Mouse (Mus musculus) right cerebral cortex, adult 2 months (tissue): Measurements from ENCODE around the gene Maml2.
A peak's percentile ranks its signal among the peaks of the same experiment; 100 is the strongest.

Source experiments
- DNase-seq, 2 experiments: peaks; one replicate each; pipeline ENCODE4 v3.0.0; 2021 to 2022; ENCODE audit warnings: low spot score in 2 of 2

Maml2 gene

DNA sequence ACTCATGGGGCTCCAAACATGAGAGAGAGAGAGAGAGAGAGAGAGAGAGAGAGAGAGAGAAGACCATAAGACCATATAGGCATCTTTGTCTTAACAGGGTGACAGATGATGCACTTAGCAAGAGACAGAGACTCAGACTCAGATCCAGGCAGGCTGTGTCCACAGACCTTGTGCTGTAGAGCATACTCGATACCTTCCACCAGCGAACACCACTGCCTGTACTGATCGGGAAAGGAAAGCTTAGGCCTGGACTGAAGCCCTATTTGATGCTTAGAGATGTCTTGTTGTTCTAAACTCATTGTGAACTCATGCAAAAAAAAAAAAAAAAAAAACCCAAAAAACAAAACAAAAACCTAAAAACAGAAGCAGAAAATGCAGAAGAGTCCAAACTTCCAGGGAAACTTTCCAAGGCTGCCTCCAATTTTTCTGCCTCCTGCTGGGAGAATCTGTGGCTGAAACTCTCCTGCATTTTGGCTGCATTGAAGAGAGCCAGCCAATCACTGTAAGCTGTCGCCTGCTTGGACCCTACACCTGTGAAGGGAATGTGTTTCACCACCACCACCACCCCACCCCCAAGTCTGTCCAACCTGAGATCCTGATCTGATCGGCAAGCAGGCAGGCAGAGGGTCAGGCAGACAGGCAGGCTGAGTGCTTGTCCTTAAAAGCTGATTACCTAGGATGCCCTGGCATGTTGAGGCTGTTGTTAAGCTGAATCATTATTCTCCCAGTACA lies 268.6 kb downstream of the Maml2 start:
- DNase-seq, result no peak

DNA sequence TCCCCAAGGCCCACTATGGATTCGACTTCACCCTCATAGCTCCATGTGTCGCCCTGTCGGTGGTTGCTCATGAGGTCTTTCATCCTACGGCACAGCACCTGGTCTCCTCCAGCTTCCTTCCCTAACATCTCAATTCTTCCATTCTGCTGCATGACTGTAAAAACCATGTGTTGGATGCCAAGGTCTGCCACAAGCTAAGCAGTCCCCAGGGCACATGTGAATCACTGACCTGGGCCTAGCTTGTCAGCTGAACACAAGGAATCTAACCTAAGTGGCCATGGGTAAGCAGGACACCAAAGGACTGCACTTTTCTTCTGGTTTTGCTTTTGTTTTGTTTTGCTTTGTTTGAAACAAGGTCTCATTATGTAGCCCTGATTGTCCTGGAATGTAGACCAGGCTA lies 271.3 kb downstream of the Maml2 start:
- DNase-seq, result no peak

DNA sequence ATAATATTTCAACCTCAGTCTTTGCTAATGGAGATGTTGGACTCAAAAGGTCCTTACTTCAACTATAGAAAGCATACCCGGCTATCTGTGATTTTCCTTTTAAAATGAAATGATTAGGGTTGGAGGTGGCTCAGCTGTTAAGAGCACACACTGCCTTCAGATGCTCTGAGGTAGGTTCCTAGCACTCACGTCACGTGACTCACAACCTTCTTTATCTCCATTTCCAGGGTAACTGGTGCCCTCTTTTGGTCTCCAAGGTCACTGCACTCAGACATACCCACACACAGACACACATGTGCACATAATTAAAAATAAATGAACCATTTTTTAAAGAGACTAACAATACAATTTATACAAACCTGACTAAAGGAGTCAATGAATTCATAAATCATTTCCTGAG lies 275.1 kb downstream of the Maml2 start:
- no peak for DNase-seq

DNA sequence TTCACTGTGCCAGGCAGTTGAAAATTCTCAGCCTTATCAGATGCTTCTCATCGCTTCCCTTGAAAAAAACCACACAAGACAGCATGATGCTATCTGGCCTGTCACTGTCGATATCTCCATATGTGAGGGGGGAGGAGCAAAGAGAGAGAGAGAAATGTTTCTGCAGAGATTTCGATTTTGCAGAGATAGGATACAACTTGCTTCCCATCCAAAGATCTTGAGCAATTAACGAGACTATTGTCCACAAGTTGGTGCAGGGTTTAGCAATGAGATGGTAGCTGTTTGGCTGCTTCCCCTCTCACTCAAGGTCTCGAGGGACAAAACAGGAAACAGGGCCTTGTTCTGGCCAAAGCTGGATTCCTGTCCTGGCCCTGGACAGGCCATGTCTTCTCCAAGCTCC lies 276.3 kb downstream of the Maml2 start:
- no peak for DNase-seq

DNA sequence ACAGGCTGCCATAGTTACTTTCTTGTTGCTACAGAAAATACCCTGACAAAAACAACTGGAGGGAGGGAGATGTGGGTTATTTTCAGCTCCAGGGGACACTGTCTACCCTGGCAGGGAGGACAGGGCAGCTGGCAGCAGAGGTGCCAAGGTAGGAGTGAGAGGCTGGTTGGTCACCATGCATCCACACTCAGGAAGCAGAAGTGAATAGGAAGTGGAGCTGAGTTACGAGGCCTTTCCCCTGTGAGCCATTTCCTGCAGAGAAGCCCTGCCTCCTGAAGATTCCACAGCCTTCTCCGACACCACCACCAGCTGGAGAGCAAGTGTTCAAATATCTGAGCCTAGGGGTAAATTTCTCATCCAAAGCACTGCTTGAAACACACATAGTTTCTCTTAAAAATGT lies 277.2 kb downstream of the Maml2 start:
- no peak for DNase-seq

DNA sequence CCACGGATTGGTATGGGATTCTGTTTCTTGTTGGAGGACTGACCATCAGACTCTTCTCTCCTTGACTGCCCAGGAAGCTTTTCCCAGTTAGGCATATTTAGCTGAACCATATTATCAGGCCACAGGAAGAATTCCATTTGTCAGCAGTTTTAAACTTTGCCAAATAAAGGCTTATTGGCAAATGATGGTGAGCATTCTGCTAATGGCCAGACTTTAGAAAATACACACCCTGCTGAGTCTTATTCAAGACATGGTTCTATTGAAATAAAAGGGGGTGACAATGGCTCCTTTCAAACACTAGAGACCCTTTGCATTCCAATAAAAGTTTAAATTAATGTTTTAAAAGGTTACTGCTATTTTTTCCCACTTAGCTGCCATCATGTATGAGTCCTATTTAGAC lies 279.4 kb downstream of the Maml2 start:
- DNase-seq, result no peak

DNA sequence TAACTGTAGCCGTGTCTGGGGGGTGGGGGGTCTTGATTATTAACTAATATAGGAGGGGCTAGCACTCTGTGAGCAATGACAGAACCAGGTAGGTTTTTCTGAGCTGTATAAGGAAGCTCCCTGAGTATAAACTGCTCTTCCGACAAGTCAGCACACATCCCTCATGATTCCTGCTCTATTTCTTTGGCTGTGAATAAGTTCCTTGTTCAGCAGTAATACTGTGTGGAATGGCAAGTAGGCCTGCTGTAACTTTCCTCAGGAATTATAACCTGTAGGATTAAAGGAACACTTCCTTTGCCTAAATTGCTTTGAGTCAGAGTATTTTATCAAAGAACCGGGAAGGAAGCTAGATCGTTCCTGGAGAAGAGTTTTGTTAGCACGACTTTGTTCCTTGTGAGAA lies 283.4 kb downstream of the Maml2 start:
- DNase-seq, result no peak

DNA sequence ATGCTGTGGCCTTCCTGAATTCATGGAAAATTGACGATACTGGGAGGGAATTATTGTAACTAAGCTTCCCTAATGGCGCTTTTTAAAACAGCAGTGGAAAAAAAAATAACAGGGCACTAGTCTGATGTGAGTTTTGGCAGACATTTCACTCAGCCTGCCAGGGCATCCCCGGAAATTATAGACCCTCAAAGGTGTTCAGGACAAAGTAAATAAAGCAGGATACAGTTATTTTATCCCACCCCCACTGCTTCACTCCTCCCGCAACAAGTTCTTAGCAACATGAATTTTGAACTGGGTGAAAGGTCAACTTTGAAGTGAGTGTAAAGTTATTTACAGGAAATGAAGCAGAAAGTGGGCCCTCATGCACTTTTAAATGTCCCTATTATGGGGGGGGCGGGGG lies 286.2 kb downstream of the Maml2 start:
- DNase-seq, result no peak

DNA sequence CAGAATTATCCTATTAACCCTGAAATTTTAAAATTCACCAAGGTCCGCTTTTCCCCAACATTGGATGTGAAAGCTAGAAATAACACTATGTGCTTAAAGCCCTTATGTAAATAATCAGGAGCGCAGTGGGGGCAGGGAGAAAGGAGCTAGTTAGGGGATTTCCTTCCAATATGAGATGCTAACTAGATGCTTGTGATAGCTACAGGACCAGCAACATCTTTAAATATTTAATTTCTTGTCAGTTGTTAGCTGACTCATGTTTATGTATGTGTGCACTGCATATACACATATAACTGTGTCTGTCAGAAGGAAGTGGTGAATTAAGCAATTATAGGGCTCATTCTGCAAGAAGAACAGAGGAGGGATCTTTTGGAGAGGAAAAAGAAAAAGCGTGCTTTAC lies 286.7 kb downstream of the Maml2 start:
- no peak for DNase-seq

DNA sequence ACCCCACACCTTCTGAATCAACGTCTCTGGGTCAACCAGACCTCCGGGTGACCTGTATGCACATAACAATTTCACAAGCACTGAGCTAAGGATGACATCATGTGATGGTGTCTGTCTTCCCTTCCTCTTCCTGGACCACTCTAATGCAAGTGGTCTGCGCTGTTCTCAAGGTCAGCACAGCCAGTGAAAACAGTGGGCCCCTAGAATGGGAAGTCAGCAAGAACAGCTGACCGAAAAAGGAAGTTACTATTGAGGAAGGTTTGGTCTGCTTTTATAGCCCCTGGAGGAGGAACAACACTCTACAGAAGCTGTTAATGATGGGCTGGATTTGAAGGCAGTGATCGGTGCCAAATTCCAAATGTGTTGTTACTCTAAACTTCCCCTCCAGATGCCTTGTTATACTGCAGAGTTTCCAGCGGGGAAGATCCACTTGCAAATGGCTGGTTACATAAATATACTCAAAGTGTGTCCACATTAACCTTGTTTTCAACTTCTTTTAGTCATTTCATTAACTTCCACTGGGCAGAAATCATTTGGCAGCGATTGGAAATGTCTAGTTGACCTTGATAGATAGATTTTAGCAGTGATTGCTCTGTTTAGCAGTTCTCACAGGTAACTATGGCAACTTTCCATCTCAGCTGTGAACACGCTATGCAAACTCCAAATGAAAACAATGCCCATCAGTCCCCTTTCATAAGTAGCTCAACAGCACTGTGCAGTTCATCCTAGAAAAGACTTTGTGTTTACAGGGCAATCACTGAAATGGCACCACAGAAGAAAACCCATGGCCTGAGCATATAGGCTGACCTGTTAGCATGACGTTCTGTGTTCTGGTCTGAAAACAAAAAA lies 289.6 kb downstream of the Maml2 start:
- DNase-seq, result peak; percentile 26 to 33

DNA sequence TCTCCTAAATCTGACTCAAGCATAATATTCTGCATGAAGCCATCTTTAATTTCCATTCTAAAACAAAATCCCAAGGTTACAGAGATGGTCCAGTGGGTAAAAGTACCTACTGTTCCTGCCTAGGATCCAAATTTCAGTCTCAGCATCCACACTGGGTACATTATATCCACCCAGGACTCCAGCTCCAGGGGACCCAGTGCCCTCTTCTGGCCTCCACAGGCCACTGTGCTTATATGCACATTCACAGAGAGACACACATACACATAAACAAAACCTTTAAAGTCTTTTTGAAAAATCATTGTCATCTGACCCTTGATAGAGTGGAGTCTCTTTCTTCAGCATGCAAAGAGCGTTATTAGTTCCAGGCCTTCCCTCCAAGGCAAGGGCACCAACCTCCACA lies 291.0 kb downstream of the Maml2 start:
- no peak for DNase-seq

DNA sequence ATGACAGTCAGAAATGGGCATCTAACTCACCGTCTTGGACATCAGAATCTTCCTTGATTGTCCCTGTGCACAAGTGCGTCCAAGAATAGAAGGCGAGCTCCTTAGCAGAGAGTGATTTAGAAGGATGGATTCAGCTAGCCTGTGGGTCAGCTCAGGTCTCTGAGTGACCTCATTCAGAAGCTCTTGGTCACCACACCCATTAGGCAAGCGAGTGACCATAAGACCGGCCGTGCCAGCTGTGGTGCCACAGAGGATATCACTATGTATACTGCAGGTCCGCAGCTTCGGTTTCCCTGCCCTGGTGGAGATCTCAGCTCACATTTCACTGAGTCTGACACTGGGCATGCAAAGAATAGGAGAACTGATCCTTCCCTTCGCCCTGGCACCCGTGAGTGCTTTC lies 294.9 kb downstream of the Maml2 start:
- no peak for DNase-seq

DNA sequence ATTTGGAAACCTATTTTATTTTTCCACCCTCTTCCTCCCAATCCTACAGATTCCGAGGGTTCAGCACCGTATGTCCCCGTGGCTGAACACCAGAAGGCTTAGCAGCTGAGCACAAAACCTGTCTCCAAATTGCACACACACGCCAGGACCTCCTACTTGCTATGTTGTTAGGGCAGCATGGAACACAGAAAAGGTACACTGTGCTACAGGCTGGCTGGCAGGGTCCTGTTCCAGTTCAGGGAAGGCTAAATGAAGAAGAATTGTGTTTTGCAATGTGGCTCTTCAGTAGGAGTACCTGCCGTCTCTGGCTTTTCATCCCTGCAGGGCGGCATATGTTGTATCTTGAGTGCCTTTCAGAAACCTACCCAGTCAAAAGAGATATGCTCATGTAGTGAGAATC lies 300.0 kb downstream of the Maml2 start:
- no peak for DNase-seq

DNA sequence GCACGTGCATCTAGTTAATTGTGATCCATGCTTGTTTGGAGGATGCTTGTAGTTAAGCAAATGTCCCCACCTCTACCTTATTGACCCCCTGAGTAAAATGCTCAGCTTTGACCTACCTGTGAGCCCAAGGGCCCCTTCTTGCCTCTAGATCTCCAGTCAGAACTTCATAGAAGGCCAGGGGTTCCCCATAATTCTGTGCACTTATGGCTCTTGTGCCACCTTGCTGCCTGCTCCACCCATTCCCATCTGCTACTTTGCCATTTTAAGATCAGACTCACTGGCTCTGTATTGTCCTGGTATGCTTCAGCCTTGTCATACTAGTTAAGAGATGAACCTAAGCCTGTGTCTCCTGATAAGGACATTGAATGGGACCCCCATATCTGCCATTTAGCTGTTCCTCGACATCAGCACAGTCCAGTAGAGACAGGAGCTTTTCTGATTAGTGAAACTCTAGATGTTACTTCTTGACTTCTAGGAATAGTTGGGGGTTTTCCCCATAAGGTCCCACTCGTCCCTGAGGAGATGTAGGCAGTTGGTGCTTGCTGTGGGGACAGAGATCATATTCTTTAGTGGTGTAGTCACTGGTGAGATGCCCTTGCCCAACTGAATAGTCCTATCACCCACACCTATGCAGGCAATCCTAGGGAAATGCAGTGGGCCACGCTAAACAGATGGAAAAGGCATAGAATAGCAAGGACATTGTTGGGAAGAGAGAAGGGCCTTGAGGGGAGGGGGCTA lies 301.0 kb downstream of the Maml2 start:
- DNase-seq, result no peak

DNA sequence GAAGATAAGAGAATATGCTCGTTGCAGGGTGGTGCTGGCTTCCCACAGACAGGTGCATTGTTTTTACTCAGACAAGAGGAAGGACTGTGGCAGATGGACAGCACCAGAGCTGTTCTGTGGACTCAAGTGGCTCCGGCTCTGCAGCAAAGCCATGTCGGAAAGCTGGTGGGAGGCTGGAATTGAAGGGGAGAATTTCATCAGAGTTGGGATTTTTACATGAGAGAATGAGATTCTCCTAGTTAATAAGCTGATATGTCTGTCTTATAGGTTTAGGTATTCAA lies 301.5 kb downstream of the Maml2 start:
- no peak for DNase-seq

DNA sequence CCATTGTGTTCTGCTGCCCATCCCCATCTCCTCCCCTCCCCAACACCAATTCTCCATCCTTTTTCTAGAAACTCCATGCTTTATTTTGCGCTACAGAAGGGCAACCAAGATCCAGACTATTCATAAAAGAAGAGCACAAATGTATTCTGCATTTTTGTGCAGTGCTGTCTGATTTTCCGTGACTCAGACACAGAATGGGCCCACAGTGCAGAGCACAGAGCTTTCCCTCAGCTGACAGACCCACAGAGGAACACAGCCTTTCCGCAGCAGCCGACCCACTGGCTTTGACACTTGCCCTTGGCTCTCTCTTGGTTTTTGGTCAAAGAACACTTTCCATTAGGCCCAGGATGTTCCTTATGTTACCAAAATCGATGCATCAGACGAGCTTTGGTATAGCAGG lies 302.0 kb downstream of the Maml2 start:
- DNase-seq, result no peak

DNA sequence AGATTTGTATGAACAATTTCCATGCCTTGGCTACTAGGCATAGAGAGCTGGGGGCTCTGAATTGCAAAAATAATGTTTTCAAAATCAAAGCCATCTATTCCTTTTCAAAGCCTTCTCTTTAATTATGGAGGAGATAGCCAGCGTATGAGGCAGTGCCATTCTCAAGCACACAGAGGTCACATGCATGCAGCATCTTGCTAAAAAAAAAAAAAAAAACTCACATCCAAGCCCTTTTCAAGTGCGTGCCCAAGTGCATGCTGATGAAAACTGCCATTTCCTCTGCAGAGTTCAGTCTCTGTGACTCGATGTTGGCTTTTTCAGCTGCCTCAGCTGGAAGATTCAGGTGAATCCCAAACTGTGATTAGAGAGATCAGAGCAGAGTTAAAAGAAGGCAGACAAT lies 304.0 kb downstream of the Maml2 start:
- no peak for DNase-seq

DNA sequence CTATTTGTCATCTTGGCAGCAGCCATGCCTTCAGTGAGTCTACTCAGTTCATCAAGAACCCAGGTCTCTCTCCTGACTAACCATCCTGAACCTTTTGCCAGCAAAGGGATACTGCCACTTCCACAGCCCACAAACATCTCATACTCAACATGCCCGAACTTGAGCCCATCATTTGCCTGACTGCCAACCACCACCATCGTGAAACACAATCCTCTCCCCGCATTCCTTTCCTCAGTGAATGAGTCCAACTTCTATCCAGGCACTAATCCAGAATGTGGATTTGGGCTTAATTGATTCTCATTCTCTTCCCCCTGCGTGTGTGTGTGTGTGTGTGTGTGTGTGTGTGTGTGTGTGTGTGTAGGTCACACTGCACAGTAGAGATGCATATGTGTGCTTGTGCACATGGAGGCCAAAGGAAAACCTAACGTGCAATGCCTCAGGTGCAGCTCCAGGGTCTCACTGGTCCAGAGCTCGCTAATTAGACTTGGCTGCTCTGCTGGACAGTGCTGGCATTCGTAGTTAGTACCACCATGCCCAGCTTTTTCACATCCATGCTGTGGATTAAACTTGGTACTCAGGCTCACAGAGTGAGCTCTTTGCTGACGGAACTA lies 305.9 kb downstream of the Maml2 start:
- DNase-seq, result no peak

DNA sequence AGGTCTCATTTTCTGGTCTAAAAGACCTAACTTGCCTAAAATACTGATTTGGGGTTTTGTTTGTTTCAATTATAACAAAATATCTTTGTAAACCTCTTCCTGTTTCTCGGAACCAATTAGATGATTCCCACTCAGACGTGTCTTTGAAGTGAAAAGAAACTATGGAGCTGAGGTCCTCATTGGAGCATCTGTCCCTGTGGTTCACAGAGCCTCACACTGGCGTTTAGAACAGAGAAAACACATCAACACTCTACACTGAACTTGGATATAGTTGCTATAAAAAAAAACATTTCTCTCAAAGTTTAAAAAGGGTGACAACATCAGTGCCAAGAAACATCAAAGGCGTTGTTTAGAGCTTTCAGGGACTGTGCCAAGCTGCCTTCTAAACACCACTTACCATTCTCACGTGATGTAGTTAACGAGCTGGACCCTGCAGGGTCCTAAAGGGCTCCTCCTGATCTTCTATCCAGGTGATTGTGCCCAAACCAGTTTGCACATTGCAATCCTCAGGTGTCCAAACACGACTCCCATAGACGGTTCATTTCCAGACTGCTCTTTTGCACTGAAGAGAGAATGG lies 309.9 kb downstream of the Maml2 start:
- no peak for DNase-seq

DNA sequence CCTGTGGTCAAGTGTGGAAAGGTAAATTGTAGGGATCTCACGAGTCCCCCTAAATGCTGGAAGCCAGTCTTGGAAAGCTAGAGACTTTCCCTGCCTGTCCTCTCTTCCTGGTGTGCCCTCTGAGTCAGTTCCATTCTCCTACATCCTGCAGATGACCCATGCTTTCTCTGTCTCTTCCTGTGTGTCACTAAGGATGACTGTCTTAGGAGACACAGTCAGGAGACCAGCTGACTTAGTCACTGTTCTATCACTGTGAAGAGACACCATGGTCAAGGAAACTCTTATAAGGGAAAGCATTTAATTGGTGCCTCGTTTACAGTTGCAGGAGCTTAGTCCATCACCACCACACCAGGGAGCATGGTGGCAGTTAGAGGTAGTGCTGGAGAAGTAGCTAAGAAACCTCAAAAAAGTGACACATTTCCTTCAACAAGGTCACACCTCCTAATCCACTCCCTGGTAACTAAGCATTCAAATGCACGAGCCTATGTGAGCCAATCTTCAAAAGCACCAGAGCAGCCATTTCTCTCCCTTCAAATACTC lies 310.8 kb downstream of the Maml2 start:
- DNase-seq, result no peak

DNA sequence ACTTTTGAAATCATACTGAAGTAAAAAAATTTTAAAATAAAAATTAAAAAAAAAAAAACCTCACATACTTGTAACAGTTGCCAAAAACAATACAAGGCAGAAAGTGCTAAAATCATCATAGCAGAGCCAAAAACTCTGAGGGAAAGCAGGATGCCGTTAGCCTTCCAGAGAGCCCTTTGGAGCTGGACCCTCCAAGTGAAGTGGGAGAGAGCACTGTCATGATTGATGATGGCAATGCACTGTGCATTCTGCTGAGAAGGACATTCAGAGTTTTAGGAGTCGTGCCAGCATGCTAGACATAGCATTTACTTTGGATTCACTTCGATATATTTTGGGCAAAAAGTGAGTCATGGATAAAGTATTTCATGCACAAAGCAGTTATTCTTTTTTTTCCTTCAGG lies 313.8 kb downstream of the Maml2 start:
- peak in 1 of 2 experiments; percentile 9 for DNase-seq

DNA sequence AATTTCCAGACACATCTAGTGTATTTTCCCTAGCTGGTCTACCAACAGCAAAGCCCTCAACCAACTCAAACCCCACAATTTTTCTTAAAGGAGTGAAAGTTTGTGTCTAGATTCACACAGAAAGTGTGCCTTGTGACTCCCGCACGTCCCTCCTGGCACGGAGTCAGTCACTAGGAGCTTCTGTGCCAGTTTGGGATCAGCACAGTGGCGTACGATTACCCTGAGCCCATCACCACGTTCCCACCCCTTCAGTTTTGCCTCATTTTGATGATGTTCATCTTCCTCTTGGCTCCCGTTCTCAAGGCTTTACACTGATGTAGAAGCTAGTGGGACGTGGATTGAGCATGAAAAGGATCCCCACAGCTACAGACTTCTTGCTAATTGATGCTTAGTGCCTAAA lies 314.6 kb downstream of the Maml2 start:
- DNase-seq, result no peak
